In the genomic region with DNA sequence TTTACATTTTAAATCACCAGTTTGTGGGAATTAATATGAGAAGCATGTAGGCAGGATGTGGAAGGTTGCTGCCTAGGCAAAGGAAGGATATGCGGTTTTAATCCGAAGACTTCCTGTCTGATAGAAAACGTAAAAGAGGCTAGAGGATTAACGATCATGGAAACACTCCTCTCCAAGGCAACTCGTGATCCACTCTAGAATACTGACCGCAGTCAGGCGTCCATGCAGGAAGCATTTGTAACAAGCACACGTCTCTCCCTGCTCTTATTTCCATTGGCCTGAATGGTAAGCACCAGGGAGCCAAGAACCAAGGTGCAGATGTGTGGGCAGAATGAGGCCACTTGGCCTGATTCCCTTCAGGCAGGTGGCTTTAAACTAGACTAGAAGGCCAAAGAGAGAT, we compare ENCODE assay signal across 22 mouse cellular contexts. TPM values are rescaled to one million over a fixed set of nuclear protein-coding genes. Genes with fewer than 3 reads are reported as not detected.
A peak's percentile ranks its signal among the peaks of the same experiment; 100 is the strongest.
DNase-seq lines count a peak whose midpoint lies in the region; ATAC-seq and TF ChIP-seq lines count a peak whose summit lies in the region.
"Had no signal": no experiment of that assay in that cellular context is flagged by ENCODE, and none has a peak within 500 bp of the region (broad histone marks: within the 10 kb centered on the region; RNA-seq: fewer than 3 reads in every experiment).

No protein-coding gene starts in this region.

- H3K9me3 ChIP-seq in kidney, postnatal 0 days (replicated peaks; ENCODE audit: low read length): no peaks in the 10 kb centered on the region
- H3K9me3 ChIP-seq: embryonic facial prominence, embryonic 15.5 days; liver, embryonic 13.5 days had no signal

- peak; percentile 11 for DNase-seq in kidney, postnatal 0 days (ENCODE audit: low spot score)
- DNase-seq in kidney, adult 18-20 months: no peak
- DNase-seq in CD4-positive helper T cell, adult 2 months (ENCODE audit: low read depth, low spot score): peak; percentile 52
- DNase-seq in adrenal gland, postnatal 10 days: no peak
- no peak for DNase-seq in layer of hippocampus, adult 8-10 months (ENCODE audit: low spot score in 2 of 2)
- DNase-seq: adrenal gland, postnatal 14 days; cerebellum, adult 9-10 months; gastrocnemius, postnatal 25 days; heart, postnatal 14 days; liver, embryonic 13.5 days had no signal

- no peaks in the 10 kb centered on the region for H3K36me3 ChIP-seq in kidney, postnatal 0 days (ENCODE audit: insufficient read depth, low read length)
- H3K36me3 ChIP-seq: liver, embryonic 13.5 days had no signal

- no peaks in the 10 kb centered on the region for H3K27me3 ChIP-seq in kidney, postnatal 0 days (ENCODE audit: insufficient read depth, low read length)
- H3K27me3 ChIP-seq: embryonic facial prominence, embryonic 15.5 days; liver, embryonic 13.5 days had no signal

- ATAC-seq in kidney, postnatal 0 days (replicated peaks; ENCODE audit: low FRiP score, low read depth): no peak
- peak; percentile 65 for ATAC-seq in activated CD4-positive, CD25-positive, alpha-beta regulatory T cell, adult 4 months
- peak; percentile 56 for ATAC-seq in inflammation-experienced regulatory T-cells, adult 6 months

- no peak for TF ChIP-seq CTCF in kidney, postnatal 0 days (IDR thresholded peaks at IDR 0.05; ENCODE audit: low read depth)

- no peak overlapping the region for H3K9ac ChIP-seq in kidney, postnatal 0 days (ENCODE audit: low read depth, low read length)
- H3K9ac ChIP-seq: embryonic facial prominence, embryonic 15.5 days; liver, embryonic 13.5 days had no signal

- WGBS in kidney, postnatal 0 days: 40% methylated on average over 8 of the region's 8 CpGs

- no peak overlapping the region for H3K27ac ChIP-seq in kidney, postnatal 0 days
- H3K27ac ChIP-seq: embryonic facial prominence, embryonic 15.5 days; liver, embryonic 13.5 days had no signal

- no peaks in the 10 kb centered on the region for H3K4me1 ChIP-seq in kidney, postnatal 0 days (replicated peaks; ENCODE audit: insufficient read depth, low read length)
- H3K4me1 ChIP-seq: embryonic facial prominence, embryonic 15.5 days; liver, embryonic 13.5 days had no signal

- no peak overlapping the region for H3K4me3 ChIP-seq in kidney, postnatal 0 days (replicated peaks; ENCODE audit: low read depth, low read length)
- H3K4me3 ChIP-seq: embryonic facial prominence, embryonic 15.5 days; liver, embryonic 13.5 days had no signal

- H3K4me2 ChIP-seq in kidney, postnatal 0 days (ENCODE audit: low read length): no peak overlapping the region
- H3K4me2 ChIP-seq: embryonic facial prominence, embryonic 15.5 days; heart, embryonic 11.5 days; liver, embryonic 13.5 days had no signal

RNA-seq across cellular contexts. Expression of a gene that starts 41.8 kb away (rescaled TPM):
- polyA plus RNA-seq in kidney, postnatal 0 days (2015; fragmentation: Nextera tagmentation; extraction: Ambion mirVana): not detected in 2 replicates
- not detected for polyA plus RNA-seq in activated CD4-positive, CD25-positive, alpha-beta regulatory T cell, adult 4 months (2017; shearing (Covaris generic))
- polyA plus RNA-seq in inflammation-experienced regulatory T-cells, adult 6 months (2017; shearing (Covaris generic)): not detected
- total RNA-seq in adrenal gland, postnatal 10 days (2021): not detected
- not detected for total RNA-seq in layer of hippocampus, adult 8-10 months (2022)
- total RNA-seq: adrenal gland, postnatal 14 days; gastrocnemius, postnatal 25 days; heart, postnatal 14 days; left cerebral cortex, adult 18-20 months; megakaryocyte-erythroid progenitor cell, adult 5-6 weeks; MEL had no signal
- polyA plus RNA-seq: embryonic facial prominence, embryonic 15.5 days; forebrain, embryonic 11.5 days; heart, embryonic 11.5 days; kidney, embryonic 14.5 days; limb, embryonic 11.5 days; liver, embryonic 13.5 days; lung, embryonic 16.5 days; small intestine, adult 2 months had no signal

Comparison
In these comparisons a context has a peak if more than half of its experiments do, and no peak if none do; other contexts are left out.
1. DNase-seq: peak in kidney, postnatal 0 days (single experiment) and CD4-positive helper T cell, adult 2 months (single experiment); none in kidney, adult 18-20 months (single experiment), adrenal gland, postnatal 10 days (single experiment) and layer of hippocampus, adult 8-10 months (0 of 2).